Comparison of ENCODE assay signal across 8 mouse cellular contexts in the genomic region with DNA sequence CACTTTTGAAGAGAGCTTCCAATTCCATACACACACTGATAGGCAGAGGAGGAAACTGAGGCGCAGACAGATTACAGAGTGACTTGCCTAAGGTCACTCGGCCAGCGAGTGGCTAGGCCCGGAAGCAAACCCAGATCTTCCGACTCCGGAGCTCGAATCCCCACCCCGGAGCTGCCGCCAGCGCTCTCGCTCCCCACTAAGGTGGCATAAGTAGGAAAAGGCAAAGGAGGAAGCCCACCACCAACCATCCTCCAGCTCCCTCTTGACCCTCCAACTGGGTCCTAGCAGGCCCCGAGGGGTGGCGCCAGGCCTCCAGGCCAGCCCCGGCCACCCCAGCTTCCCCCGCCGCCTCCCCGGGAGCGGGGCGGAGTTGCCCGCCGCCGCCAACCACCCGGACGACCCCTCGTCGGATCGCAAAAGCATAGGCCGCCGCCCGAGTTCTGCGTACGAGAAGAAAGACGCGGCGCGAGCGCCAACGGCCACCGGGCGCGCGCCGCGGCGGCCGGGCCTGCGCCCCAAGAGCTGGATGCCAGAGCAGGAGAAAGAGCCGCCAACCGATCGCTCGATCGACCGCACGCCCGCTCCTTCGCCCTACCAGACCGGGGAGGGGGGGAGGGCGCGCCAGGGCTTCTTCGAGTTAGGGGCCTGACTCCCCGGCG. TPM values are rescaled to one million over a fixed set of nuclear protein-coding genes. Genes with fewer than 3 reads are reported as not detected.
A peak's percentile ranks its signal among the peaks of the same experiment; 100 is the strongest.
DNase-seq lines count a peak whose midpoint lies in the region; ATAC-seq and TF ChIP-seq lines count a peak whose summit lies in the region.

No protein-coding gene starts in this region.

- in situ Hi-C loops in CH12.LX (cut with MboI; ENCODE audit: low pct_ligation_motif_present, low pct_unique_long_range_greater_than_20kb, low sequenced_read_pairs), result no loop called here

- dilution Hi-C loops in CH12.LX (cut with MboI; ENCODE audit: extremely low pct_ligation_motif_present, extremely low pct_unique_long_range_greater_than_20kb, low sequenced_read_pairs), result no loop called here

- H3K4me2 ChIP-seq in CH12.LX (ENCODE audit: insufficient read depth, low read depth, poor library complexity, severe bottlenecking), result peak overlapping the region; percentile 96; the same call in 1 of the 2 replicates
- H3K4me2 ChIP-seq in heart, embryonic 14.5 days (ENCODE audit: low read length), result peak overlapping the region; percentile 74
- H3K4me2 ChIP-seq in midbrain, embryonic 16.5 days (ENCODE audit: low read length), result peak overlapping the region; percentile 83

- peak overlapping the region; percentile 74 for H3K4me3 ChIP-seq in heart, adult 2 months
- peak overlapping the region; percentile 72 to 92 (median 86) for H3K4me3 ChIP-seq in CH12.LX (replicated peaks in 1 of 3; ENCODE audit: low read depth in 2 of 3, low read length in 2 of 3, poor library complexity in 1 of 3)
- peak overlapping the region; percentile 96 for H3K4me3 ChIP-seq in brown adipose tissue, adult 24 weeks (ENCODE audit: insufficient read depth, low read depth, low read length)
- peak overlapping the region; percentile 89 to 96 for H3K4me3 ChIP-seq in heart, embryonic 14.5 days (ENCODE audit: control insufficient read depth in 1 of 2, insufficient read depth in 1 of 2, low read depth in 1 of 2, low read length in 2 of 2)
- H3K4me3 ChIP-seq in limb, embryonic 10.5 days, result peak overlapping the region; percentile 74
- H3K4me3 ChIP-seq in midbrain, embryonic 16.5 days (ENCODE audit: low read depth, low read length), result peak overlapping the region; percentile 99

- H3K79me2 ChIP-seq in heart, adult 2 months (replicated peaks; ENCODE audit: control insufficient read depth, insufficient read depth, low read length), result peaks cover 1% of the 10 kb centered on the region; the same call in 1 of the 2 replicates
- H3K79me2 ChIP-seq in CH12.LX (replicated peaks; ENCODE audit: control insufficient read depth, extremely low read depth, insufficient read depth, poor library complexity, severe bottlenecking), result peaks cover 43% of the 10 kb centered on the region

- peaks cover 32% of the 10 kb centered on the region for H3K9me3 ChIP-seq in CH12.LX (replicated peaks; ENCODE audit: low read length)
- H3K9me3 ChIP-seq in heart, embryonic 14.5 days (ENCODE audit: control insufficient read depth, low read length), result no peaks in the 10 kb centered on the region
- peaks cover 22% of the 10 kb centered on the region for H3K9me3 ChIP-seq in limb, embryonic 10.5 days (replicated peaks)
- H3K9me3 ChIP-seq in midbrain, embryonic 16.5 days (replicated peaks; ENCODE audit: control insufficient read depth, low read length, poor library complexity, severe bottlenecking), result peaks cover 12% of the 10 kb centered on the region; the same call in 1 of the 2 replicates

- TF ChIP-seq POLR2A in heart, adult 2 months (IDR thresholded peaks at IDR 0.05; ENCODE audit: insufficient read depth, low read depth, low read length), result no peak
- no peak for TF ChIP-seq POLR2A in CH12.LX (IDR thresholded peaks at IDR 0.05; ENCODE audit: low read depth, low read length)

- TF ChIP-seq EP300 in heart, adult 2 months (IDR thresholded peaks at IDR 0.05; ENCODE audit: insufficient read depth, low read depth, low read length), result no peak
- TF ChIP-seq EP300 in CH12.LX (IDR thresholded peaks at IDR 0.05; ENCODE audit: low read length), result no peak

- no peak for TF ChIP-seq CTCF in heart, adult 2 months (IDR thresholded peaks at IDR 0.05)
- no peak for TF ChIP-seq CTCF in CH12.LX (conservative IDR thresholded peaks at IDR 0.05 in 1 of 2, IDR thresholded peaks at IDR 0.05 in 1 of 2; ENCODE audit: low read depth in 2 of 2, low read length in 2 of 2)

- ATAC-seq in heart, embryonic 14.5 days (ENCODE audit: insufficient number of reproducible peaks, insufficient read depth, low FRiP score, low read depth), result peak; percentile 48
- ATAC-seq in midbrain, embryonic 16.5 days, result peak; percentile 49

- H3K36me3 ChIP-seq in heart, adult 2 months (ENCODE audit: control insufficient read depth, insufficient read depth, low read length), result peaks cover 43% of the 10 kb centered on the region
- peaks cover 18 to 41% of the 10 kb centered on the region in 2 experiments for H3K36me3 ChIP-seq in CH12.LX (replicated peaks in 1 of 2; ENCODE audit: control insufficient read depth in 1 of 2, insufficient read depth in 1 of 2, low read length in 1 of 2)
- peaks cover 45% of the 10 kb centered on the region for H3K36me3 ChIP-seq in heart, embryonic 14.5 days (ENCODE audit: control insufficient read depth, insufficient read depth, low read length)
- peaks cover 81% of the 10 kb centered on the region for H3K36me3 ChIP-seq in limb, embryonic 10.5 days
- peaks cover 29% of the 10 kb centered on the region for H3K36me3 ChIP-seq in midbrain, embryonic 16.5 days (ENCODE audit: control insufficient read depth, insufficient read depth, low read length)

- WGBS in heart, adult 2 months, result under 1% methylated on average over 43 of the region's 62 CpGs
- under 1% methylated on average over 47 of the region's 62 CpGs for WGBS in heart, embryonic 14.5 days
- 2% methylated on average over 60 of the region's 62 CpGs for WGBS in limb, embryonic 10.5 days
- WGBS in midbrain, embryonic 16.5 days, result under 1% methylated on average over 51 of the region's 62 CpGs

- peak overlapping the region; percentile 88 for H3K9ac ChIP-seq in heart, adult 2 months (ENCODE audit: low read depth, low read length)
- peak overlapping the region; percentile 98 for H3K9ac ChIP-seq in CH12.LX (ENCODE audit: insufficient read depth, low read depth)
- H3K9ac ChIP-seq in heart, embryonic 14.5 days (ENCODE audit: low read length), result peak overlapping the region; percentile 98
- peak overlapping the region; percentile 98 for H3K9ac ChIP-seq in midbrain, embryonic 16.5 days (ENCODE audit: low read depth, low read length)

- peak overlapping the region; percentile 93 for H3K27ac ChIP-seq in heart, adult 2 months
- peak overlapping the region; percentile 33; the same call in 1 of the 2 replicates for H3K27ac ChIP-seq in CH12.LX (ENCODE audit: insufficient read depth, low read depth)
- H3K27ac ChIP-seq in brown adipose tissue, adult 24 weeks (replicated peaks; ENCODE audit: low read depth, low read length), result peak overlapping the region; percentile 79
- H3K27ac ChIP-seq in heart, embryonic 14.5 days (replicated peaks in 1 of 2; ENCODE audit: control insufficient read depth in 1 of 2, insufficient read depth in 1 of 2, low read depth in 2 of 2, low read length in 2 of 2), result peak overlapping the region; percentile 84 to 95
- H3K27ac ChIP-seq in limb, embryonic 10.5 days, result peak overlapping the region; percentile 96
- H3K27ac ChIP-seq in midbrain, embryonic 16.5 days (ENCODE audit: low read length), result peak overlapping the region; percentile 95

- no peaks in the 10 kb centered on the region for H3K27me3 ChIP-seq in heart, adult 2 months (ENCODE audit: control insufficient read depth, insufficient read depth, low read length)
- H3K27me3 ChIP-seq in CH12.LX (replicated peaks), result no peaks in the 10 kb centered on the region
- H3K27me3 ChIP-seq in heart, embryonic 14.5 days (ENCODE audit: control insufficient read depth, insufficient read depth, low read length), result no peaks in the 10 kb centered on the region
- H3K27me3 ChIP-seq in limb, embryonic 10.5 days (ENCODE audit: low read depth, poor library complexity, severe bottlenecking), result no peaks in the 10 kb centered on the region
- H3K27me3 ChIP-seq in midbrain, embryonic 16.5 days (ENCODE audit: control insufficient read depth, insufficient read depth, low read depth, low read length), result no peaks in the 10 kb centered on the region

- no peak for TF ChIP-seq RAD21 in CH12.LX (IDR thresholded peaks at IDR 0.05; ENCODE audit: low read depth, low read length)

- peaks cover 7% of the 10 kb centered on the region for H3K4me1 ChIP-seq in heart, adult 2 months (ENCODE audit: control insufficient read depth, insufficient read depth, low read length)
- H3K4me1 ChIP-seq in CH12.LX (ENCODE audit: control insufficient read depth in 1 of 2, insufficient read depth in 2 of 2), result peaks cover 0 to 32% of the 10 kb centered on the region in 2 experiments; a peak in 2 of 4 replicates
- peaks cover 6% of the 10 kb centered on the region; the same call in 1 of the 2 replicates for H3K4me1 ChIP-seq in brown adipose tissue, adult 24 weeks (ENCODE audit: control insufficient read depth, insufficient read depth, insufficient read length, low read length)
- peaks cover 5 to 38% of the 10 kb centered on the region in 2 experiments; a peak in 2 of 4 replicates for H3K4me1 ChIP-seq in heart, embryonic 14.5 days (ENCODE audit: control insufficient read depth in 2 of 2, insufficient read depth in 2 of 2, low read length in 2 of 2)
- H3K4me1 ChIP-seq in limb, embryonic 10.5 days, result peaks cover 11% of the 10 kb centered on the region
- H3K4me1 ChIP-seq in midbrain, embryonic 16.5 days (ENCODE audit: control insufficient read depth, insufficient read depth, low read length), result peaks cover 24% of the 10 kb centered on the region

- peak in 1 of 2 experiments; percentile 73 for DNase-seq in heart, adult 2 months
- DNase-seq in heart, postnatal 4 days, result no peak
- DNase-seq in CH12.LX (ENCODE audit: extremely low read depth), result peak; percentile 42
- DNase-seq in limb, embryonic 10.5 days (ENCODE audit: low spot score), result no peak
- DNase-seq in thymus, postnatal 36 days, result no peak

- intact Hi-C loops in heart, adult 2 months (cut with DNase I), result loop anchor here (2.0 to 5.0 kb wide), 3 partner anchors 111 to 196 kb away; a partner anchor contains a TSS

TF ChIP-seq in CH12.LX, 34 proteins besides CTCF, POLR2A, EP300 and RAD21 (continues in another document):
- TF ChIP-seq MAFK (IDR thresholded peaks at IDR 0.05; ENCODE audit: insufficient replicate concordance, low read length) (no peak), NRF1 (IDR thresholded peaks at IDR 0.05; ENCODE audit: low read depth, low read length) (peak; percentile 44), ZKSCAN1 (IDR thresholded peaks at IDR 0.05; ENCODE audit: borderline replicate concordance, low read depth, low read length) (no peak), IRF4 (IDR thresholded peaks at IDR 0.05; ENCODE audit: low read depth, low read length) (no peak), MAX (IDR thresholded peaks at IDR 0.05; ENCODE audit: low read length) (no peak), ZC3H11A (IDR thresholded peaks at IDR 0.05; ENCODE audit: low read depth, low read length) (no peak)

RNA-seq across cellular contexts. Expression of a gene that starts 0.6 kb away (rescaled TPM):
- total RNA-seq in heart, adult 2 months (2021), result 10 to 100 TPM; 16.1 to 18.5 TPM
- 6.6 and 13.4 TPM in 2 replicates for polyA plus RNA-seq in heart, adult 2 months (2012; rRNA removed)
- total RNA-seq in heart, postnatal 4 days (2021), result 10 to 100 TPM; 34.7 to 42.4 TPM
- total RNA-seq in CH12.LX (2012; rRNA removed) (28.2 and 30.9 TPM in 2 replicates), CH12.LX (2014; rRNA removed) (25.5 and 28.1 TPM in 2 replicates)
- 41.9 and 44.1 TPM in 2 replicates for polyA plus RNA-seq in CH12.LX (2012; ENCODE audit: insufficient read length, low read depth)
- 5.7 and 7.9 TPM in 2 replicates for polyA plus RNA-seq in brown adipose tissue, adult 24 weeks (2012; ENCODE audit: insufficient read depth, insufficient read length, missing spikeins)
- 15.1 and 15.9 TPM in 2 replicates for polyA plus RNA-seq in heart, embryonic 14.5 days (2014; fragmentation: Nextera tagmentation; extraction: Ambion mirVana)
- polyA plus RNA-seq in limb, embryonic 10.5 days (2016; fragmentation: Nextera tagmentation; extraction: Ambion mirVana), result 40.2 and 41.8 TPM in 2 replicates
- 33.7 and 38.5 TPM in 2 replicates for polyA plus RNA-seq in midbrain, embryonic 16.5 days (2015; fragmentation: Nextera tagmentation; extraction: Ambion mirVana)

Comparison
In these comparisons a context has a peak if more than half of its experiments do, and no peak if none do; other contexts are left out.
1. H3K27ac ChIP-seq: peak in every context shown above with its lines; median percentile 96 in limb, embryonic 10.5 days; 95 in midbrain, embryonic 16.5 days; 93 in heart, adult 2 months; 90 in heart, embryonic 14.5 days; 79 in brown adipose tissue, adult 24 weeks; 33 in CH12.LX.